Mouse (Mus musculus): ENCODE data around the gene Vmn1r93.
"Not testable (repeated sequence)": the region's sequence is repeated elsewhere in the genome, so short reads cannot be mapped to it uniquely, and the experiment has no call there.

DNA sequence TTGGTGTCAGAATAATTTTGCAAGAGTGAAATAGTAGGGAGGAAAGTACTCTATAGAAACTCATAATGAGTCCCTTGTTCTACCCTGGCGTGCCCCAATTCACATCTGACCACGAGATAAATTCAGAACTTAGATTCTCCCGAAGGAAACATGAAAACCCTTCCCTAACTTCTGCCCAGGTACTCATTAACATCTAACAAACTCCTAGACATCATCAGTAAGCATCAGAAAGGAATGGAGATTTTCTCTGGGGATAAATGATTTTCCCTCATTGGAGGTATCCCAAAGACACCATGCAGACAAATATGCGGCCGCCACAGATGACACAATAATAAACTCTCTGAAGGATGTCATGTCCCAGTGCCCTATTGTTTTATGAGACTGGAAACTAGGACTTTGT lies 39.5 kb downstream of the Vmn1r93 start, which contains the start of gene Vmn1r91:
- not testable (repeated sequence) for TF ChIP-seq GATA1 (IDR thresholded peaks at IDR 0.05; ENCODE audit: borderline replicate concordance, low read length); FLI1 (IDR thresholded peaks at IDR 0.05; ENCODE audit: low read length)

All from megakaryocyte, embryonic 14.5 days (primary cell).